Mouse (Mus musculus) urinary bladder, postnatal 25 days (tissue): ENCODE data around the gene AC141477.1.

ENCODE experiments used
- DNase-seq: peaks from one replicate; pipeline ENCODE4 v3.0.0; 2022; ENCODE audit warnings: low spot score

AC141477.1 gene

DNA sequence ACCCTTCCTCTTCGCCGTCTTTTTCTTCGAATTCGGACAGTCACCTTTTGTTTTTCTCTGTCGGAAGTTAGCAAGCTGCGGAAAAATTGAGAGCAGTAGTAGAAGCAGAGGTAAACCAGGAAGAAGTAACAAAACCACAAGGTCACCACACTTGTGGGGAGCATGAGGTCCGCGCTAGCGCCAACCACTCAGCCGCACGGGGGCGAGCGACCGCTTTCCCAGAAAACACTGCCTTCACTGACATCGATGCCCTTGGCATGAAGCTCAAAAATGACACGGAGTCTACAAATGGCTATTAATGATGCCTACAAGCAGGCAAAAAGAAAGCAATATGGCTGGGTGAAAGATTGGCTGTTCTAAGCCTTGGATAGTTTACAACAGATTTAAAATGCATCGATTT, at the start of gene AC141477.1:
AC141477.1 (minus strand) TSS at position 164 of the 400 bp plus-strand sequence.
- DNase-seq, result no peak

GRCm38 (mm10) chr10:76489205-76489604, 49.0 kb upstream of the AC141477.1 start:
- no peak for DNase-seq

DNA sequence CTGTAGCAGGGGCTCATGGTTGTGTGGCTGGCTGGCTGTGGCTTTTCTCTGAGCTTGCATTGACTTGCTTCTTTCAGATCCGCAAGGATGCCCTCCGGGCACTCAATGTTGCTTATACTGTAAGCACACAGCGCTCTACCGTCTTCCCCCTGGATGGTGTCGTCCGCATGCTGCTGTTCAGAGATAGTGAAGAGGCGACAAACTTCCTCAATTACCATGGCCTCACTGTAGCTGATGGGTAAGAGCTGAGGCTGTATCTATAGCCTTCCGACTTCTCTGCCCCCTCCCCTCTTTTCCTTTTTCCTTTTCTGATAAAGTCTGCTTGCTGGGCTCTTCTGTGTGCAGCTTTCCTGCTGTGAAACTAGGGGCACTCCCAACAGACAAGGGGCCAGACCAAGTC, 48.0 kb upstream of the AC141477.1 start:
- DNase-seq, result no peak

- no peak for DNase-seq
These were observed 46.1 kb upstream of the AC141477.1 start for GRCm38 (mm10) chr10:76486302-76486701.

DNA sequence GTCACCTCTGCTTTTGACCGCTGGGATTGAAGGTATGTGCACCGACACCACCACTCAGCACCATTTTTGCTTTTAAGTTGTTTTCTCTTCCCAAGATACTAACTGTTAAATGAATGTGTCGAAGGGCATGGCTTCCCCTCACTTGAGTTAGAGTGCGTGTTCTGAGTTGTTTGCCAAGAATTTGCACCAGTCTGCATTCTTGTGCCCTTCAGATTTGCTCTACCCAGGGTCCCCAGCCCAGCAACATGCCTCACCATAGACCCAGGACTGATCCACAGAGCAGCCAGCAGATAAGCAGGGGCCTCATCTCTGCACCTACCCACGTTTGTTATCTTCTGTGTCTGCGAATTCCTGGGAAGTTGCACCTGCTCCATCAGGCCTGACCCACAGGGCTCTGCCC, 41.2 kb upstream of the AC141477.1 start:
- no peak for DNase-seq

GRCm38 (mm10) chr10:76480851-76481250, 40.6 kb upstream of the AC141477.1 start:
- peak; percentile 27 for DNase-seq

GRCm38 (mm10) chr10:76473759-76474158, 33.5 kb upstream of the AC141477.1 start:
- DNase-seq, result no peak

- peak; percentile 80 for DNase-seq
These were observed 28.2 kb upstream of the AC141477.1 start, which contains the start of the genes Mcm3ap and Ybey for GRCm38 (mm10) chr10:76468203-76469162. Gene Mcm3ap (plus strand): TSS chr10:76468927. Gene Ybey (minus strand): TSS chr10:76469114.

DNA sequence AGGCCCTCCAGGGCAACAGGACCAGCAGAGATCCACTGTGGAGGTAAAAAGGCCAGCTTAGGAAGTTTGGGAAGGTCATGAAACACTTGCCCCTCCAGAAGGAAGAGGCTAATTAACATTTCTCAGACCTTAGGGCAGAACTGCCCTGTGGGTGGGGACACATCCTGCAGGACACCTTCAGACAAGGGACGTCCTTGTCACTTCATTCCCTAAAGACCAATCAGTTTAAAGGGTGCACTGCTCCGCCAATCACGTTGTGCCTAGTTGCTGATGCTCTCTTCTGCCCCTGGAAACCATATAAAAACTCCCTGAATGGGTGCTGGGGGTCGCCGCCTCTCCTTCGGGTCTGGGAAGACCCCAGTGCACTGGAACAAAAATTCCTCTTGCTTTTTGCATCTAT, 22.5 kb upstream of the AC141477.1 start:
- no peak for DNase-seq

DNA sequence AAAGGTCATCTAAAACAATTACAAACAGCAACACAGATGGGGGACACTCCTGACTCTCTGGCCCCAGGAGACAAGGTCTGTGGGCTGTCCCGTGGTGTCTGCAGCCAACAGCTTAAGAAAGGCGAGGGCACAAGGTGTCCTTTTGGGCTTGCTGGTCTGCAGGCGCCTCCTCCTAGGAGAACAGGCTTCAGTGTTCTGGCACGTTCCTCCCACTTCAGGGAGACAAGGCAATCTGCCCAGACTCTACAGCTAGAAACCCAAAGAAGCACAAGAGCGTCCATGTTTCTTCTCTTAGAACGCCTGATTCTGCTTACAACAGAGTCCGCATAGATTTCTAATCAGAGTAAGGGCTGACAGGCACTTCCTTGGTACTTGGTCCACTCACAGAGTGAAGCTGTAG, 22.1 kb upstream of the AC141477.1 start:
- no peak for DNase-seq

DNA sequence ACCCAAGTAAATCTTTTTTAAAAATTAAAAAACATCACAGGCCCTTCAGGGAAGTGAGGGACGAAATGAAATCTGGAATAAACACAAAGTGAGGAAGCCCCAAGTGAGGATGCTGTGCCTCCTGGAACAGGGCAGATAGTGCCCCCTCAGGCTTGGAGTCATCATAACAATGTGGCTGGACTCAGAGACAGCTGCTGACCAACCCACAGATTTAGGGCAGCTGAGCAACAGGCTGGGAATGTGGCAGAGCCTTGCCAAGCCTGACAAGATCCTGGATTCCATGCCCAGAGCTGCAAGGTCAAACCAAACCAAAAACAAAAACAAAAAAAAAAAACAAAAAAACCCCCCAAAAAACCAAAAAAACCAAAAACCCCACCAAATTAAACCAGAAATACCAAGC, 21.0 kb upstream of the AC141477.1 start:
- no peak for DNase-seq

GRCm38 (mm10) chr10:76455289-76455688, 15.0 kb upstream of the AC141477.1 start:
- DNase-seq, result peak; percentile 47

- DNase-seq, result no peak
These were observed 8.6 kb upstream of the AC141477.1 start, which contains the start of gene 2610028H24Rik for GRCm38 (mm10) chr10:76448851-76449250. Gene 2610028H24Rik (plus strand): TSS chr10:76449081.

DNA sequence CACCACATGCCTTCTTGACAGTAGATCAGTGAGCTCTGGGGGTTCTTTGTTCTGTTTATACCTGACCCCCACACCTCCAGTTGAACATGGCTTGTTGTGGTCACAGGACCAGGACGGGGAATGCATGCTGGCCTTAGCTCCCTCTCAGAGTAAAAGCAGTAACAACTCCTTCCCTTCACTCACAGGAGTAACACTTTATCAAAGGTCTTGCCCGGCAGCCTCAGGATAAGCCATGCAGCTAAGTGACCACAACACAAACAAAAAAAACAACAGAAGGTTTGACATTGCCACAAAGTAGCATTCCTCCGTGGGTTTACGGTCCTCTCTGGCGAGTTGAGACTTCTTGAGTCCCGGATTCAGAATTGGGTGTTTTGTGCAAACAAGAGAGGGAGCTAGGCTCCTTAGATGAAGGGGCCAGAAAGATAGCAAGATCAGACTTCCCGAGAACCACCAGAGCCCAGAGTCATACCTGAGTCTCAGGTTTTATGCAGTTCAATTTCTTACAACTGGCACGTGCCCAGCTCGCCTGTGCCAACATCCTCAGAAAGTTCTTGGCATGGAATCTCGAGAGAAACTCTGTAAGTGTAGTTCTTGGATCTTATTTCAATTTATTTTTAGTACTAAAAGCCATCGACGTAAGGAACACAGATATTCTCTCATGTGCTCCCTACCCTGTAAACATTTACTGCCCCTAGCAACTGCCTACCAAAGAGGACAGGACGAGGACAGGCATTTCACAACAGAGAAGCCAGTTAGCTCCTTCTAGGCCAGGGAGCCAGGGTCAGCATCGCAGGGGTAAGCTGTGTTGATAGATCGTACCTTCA, 7.4 kb upstream of the AC141477.1 start:
- no peak for DNase-seq

DNA sequence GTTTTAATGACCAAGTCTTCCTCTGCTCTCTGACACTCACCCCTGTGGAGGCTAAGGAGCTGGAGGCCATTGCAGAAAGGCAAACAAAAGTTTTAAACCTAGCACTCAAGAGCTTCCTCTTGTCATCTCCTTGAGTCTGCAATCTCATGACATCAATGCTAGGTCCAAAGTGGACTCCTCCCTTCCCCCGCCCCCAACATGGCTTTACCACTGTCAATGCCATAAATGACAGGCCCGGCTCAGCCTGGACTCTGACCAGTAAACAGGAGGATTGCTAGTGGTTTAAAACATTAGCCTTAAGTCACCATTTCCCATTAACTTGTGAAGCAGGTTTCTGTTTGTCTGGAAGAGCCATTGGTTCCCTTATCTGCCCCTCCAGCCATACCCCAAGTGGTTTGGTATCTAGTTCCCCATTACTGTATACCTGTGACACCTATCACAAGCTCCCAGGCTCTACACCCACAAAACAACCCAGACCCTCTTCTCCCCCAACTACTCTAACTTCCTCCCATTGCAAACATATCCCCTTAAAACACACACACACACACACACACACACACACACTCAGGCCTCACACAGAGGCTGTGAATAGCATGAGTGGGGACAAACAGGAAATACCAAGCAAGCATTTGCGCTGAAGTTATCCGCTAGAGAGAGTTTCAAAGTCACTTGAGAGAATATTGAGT, 5.9 kb upstream of the AC141477.1 start:
- DNase-seq, result no peak

DNA sequence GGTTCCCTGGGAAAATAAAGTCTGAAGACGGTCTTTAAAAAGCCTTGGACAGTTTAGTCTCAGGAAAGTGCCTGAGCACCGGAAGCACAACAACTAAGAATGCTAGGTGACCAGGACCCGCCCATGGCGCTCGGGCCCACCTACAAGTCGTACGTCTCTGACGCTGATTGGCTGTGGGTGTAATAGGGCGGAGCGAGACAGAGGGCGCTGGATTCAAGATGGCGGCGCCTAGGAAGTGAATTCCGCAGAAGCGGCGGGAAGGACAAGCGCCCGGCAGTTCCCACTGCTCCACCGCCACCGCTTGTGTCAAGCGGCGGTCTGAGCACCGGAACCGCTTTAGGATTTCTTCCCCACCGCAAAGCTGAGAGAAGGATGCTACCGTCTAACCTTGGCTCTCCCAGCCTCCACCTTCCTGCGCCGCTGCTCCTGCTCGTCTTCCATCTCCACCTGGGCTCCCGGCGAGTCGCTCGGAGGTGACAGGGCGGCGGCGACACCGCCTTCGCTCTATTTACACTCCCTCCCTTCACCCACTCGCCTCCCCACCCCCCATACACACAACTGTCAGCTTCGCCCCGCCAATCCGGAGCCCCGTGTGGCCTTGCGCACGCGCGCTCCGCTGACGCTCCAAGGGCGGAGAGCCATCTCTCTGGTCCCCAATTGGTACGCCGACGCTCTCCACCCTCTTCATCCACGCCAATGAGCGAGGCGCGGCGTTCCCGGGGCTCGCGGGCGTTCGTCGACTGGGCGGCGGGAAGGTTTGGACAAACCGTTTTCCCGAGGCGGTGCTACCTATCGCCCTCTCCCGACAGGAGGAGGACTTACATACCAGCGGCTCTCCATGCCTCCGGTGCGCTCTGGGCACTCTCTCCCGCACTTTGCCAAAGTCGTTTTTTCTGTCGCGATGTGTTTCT, 2.2 kb upstream of the AC141477.1 start, which contains the start of gene Pcnt:
Pcnt (minus strand) TSS at position 609 of the 911 bp plus-strand sequence.
- DNase-seq, result peak; percentile 92

DNA sequence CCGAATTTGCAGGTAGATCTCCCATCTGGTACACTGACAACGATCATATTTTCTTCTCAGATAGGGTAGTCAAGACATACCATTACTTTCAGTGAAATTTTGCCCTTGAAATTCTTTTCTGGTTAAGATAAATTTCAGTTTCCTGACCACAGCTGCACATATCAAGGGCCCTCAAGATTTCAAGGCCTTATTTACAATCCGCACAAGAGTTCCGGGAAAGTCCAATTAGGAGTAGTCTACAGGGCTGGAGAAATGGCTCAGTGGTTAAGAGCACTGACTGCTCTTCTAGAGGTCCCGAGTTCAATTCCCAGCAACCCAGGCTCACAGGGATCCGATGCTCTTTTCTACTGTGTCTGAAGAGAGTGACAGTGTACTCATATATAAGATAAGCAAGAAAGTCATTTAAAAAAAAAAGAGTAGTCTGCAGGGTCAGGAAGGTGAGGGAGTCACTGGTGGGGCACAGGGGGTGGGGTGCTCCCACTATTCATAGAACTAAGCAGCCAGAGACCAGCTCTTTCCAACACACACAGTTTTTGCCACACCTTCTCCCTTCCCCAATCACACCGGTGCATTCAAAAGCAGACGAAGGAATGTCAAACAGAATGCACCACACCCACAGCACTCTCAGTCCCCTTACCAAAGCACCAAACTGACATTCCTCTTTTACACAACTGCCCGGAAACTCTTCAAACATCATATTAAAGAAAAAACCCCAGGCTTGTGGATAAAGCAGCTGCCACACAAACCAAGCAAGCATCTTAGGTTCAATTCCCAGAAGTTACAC, 945 bp downstream of the AC141477.1 start:
- no peak for DNase-seq

- no peak for DNase-seq
These were observed 6.3 kb downstream of the AC141477.1 start for GRCm38 (mm10) chr10:76433925-76434324.

GRCm38 (mm10) chr10:76425674-76426073, 14.6 kb downstream of the AC141477.1 start:
- no peak for DNase-seq

DNA sequence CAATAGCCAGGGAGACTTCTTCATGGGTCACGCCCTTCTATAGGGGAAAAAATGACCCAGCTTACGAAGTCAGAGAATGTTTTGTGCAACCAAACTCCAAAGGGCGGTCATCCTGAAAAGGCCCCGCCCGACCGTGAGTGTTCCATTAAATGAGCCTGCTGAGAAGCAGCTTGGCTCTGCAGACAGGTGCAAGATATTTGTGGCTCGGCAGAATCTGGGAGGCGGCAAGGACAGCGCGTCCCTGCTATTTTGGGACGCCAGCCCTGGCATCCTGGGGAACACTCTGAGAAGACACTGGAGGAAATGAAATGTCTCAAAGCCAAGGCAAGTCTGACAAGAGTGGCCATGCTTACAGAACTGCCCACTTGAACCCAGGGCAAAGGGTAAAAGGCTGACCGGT, 23.4 kb downstream of the AC141477.1 start:
- DNase-seq, result no peak
